Mouse (Mus musculus): Measurements from ENCODE around the gene Tead3. TPM values are rescaled to one million over a fixed set of nuclear protein-coding genes. Genes with fewer than 3 reads are reported as not detected.
"Not testable (repeated sequence)": the region's sequence is repeated elsewhere in the genome, so short reads cannot be mapped to it uniquely, and the experiment has no call there.

Tead3 gene
- polyA plus RNA-seq, 1 experiment from 2014 or later, result 1.4 TPM

- Histone ChIP-seq H3K9me3 (replicated peaks; ENCODE audit: control insufficient read depth, low read length, poor library complexity, severe bottlenecking) (no peaks in the 10 kb centered on the region), H3K36me3 (ENCODE audit: control insufficient read depth, insufficient read depth, low read length) (no peaks in the 10 kb centered on the region), H3K4me2 (ENCODE audit: low read length) (peak overlapping the region; percentile 51), H3K27me3 (ENCODE audit: control insufficient read depth, insufficient read depth, low read depth, low read length) (peaks cover 47% of the 10 kb centered on the region), H3K4me1 (ENCODE audit: control insufficient read depth, insufficient read depth, low read length) (peaks cover 17% of the 10 kb centered on the region), H3K27ac (ENCODE audit: low read length) (no peak overlapping the region), H3K4me3 (ENCODE audit: low read depth, low read length) (peak overlapping the region; percentile 22), H3K9ac (ENCODE audit: low read depth, low read length) (no peak overlapping the region; the same call in 1 of the 2 replicates)
- 2% methylated on average over 25 of the region's 25 CpGs for WGBS
- ATAC-seq, result no peak
Observed at GRCm38 (mm10) chr17:28362653-28363292, 12.2 kb upstream of the Tead3 start.

GRCm38 (mm10) chr17:28361921-28362652 lies 11.5 kb upstream of the Tead3 start:
- ATAC-seq, result no peak
- H3K4me3 ChIP-seq (ENCODE audit: low read depth, low read length), result peak overlapping the region; percentile 22

GRCm38 (mm10) chr17:28360531-28361277 lies 10.1 kb upstream of the Tead3 start:
- Histone ChIP-seq H3K4me3 (ENCODE audit: low read depth, low read length) (no peak overlapping the region), H3K9ac (ENCODE audit: low read depth, low read length) (no peak overlapping the region), H3K27ac (ENCODE audit: low read length) (no peak overlapping the region), H3K36me3 (ENCODE audit: control insufficient read depth, insufficient read depth, low read length) (no peaks in the 10 kb centered on the region), H3K4me1 (ENCODE audit: control insufficient read depth, insufficient read depth, low read length) (peaks cover 17% of the 10 kb centered on the region), H3K4me2 (ENCODE audit: low read length) (no peak overlapping the region), H3K27me3 (ENCODE audit: control insufficient read depth, insufficient read depth, low read depth, low read length) (peaks cover 47% of the 10 kb centered on the region), H3K9me3 (replicated peaks; ENCODE audit: control insufficient read depth, low read length, poor library complexity, severe bottlenecking) (no peaks in the 10 kb centered on the region)
- no peak for ATAC-seq
- 84% methylated on average over 9 of the region's 9 CpGs for WGBS

More at GRCm38 (mm10) chr17:28361921-28362652, 11.5 kb upstream of the Tead3 start:
- Histone ChIP-seq H3K36me3 (ENCODE audit: control insufficient read depth, insufficient read depth, low read length) (no peaks in the 10 kb centered on the region), H3K4me2 (ENCODE audit: low read length) (peak overlapping the region; percentile 51), H3K4me1 (ENCODE audit: control insufficient read depth, insufficient read depth, low read length) (peaks cover 17% of the 10 kb centered on the region), H3K9me3 (replicated peaks; ENCODE audit: control insufficient read depth, low read length, poor library complexity, severe bottlenecking) (no peaks in the 10 kb centered on the region), H3K27ac (ENCODE audit: low read length) (no peak overlapping the region), H3K9ac (ENCODE audit: low read depth, low read length) (no peak overlapping the region), H3K27me3 (ENCODE audit: control insufficient read depth, insufficient read depth, low read depth, low read length) (peaks cover 47% of the 10 kb centered on the region)
- 40% methylated on average over 11 of the region's 11 CpGs for WGBS

- WGBS, result 9% methylated on average over 23 of the region's 24 CpGs
- not testable (repeated sequence) for H3K9ac ChIP-seq (ENCODE audit: low read depth, low read length); H3K4me3 ChIP-seq (ENCODE audit: low read depth, low read length); H3K9me3 ChIP-seq (replicated peaks; ENCODE audit: control insufficient read depth, low read length, poor library complexity, severe bottlenecking); H3K4me1 ChIP-seq (ENCODE audit: control insufficient read depth, insufficient read depth, low read length); H3K27ac ChIP-seq (ENCODE audit: low read length); H3K36me3 ChIP-seq (ENCODE audit: control insufficient read depth, insufficient read depth, low read length); ATAC-seq; H3K4me2 ChIP-seq (ENCODE audit: low read length)
- peaks cover 30% of the 10 kb centered on the region for H3K27me3 ChIP-seq (ENCODE audit: control insufficient read depth, insufficient read depth, low read depth, low read length)
Observed at GRCm38 (mm10) chr17:28358576-28359261, 8.1 kb upstream of the Tead3 start.

- no peak overlapping the region for H3K9ac ChIP-seq (ENCODE audit: low read depth, low read length)
- no peak overlapping the region for H3K4me2 ChIP-seq (ENCODE audit: low read length)
- no peak for ATAC-seq
- no peaks in the 10 kb centered on the region for H3K36me3 ChIP-seq (ENCODE audit: control insufficient read depth, insufficient read depth, low read length)
- H3K27ac ChIP-seq (ENCODE audit: low read length), result no peak overlapping the region
- H3K4me1 ChIP-seq (ENCODE audit: control insufficient read depth, insufficient read depth, low read length), result peaks cover 4% of the 10 kb centered on the region; the same call in 1 of the 2 replicates
- no peak overlapping the region for H3K4me3 ChIP-seq (ENCODE audit: low read depth, low read length)
- H3K27me3 ChIP-seq (ENCODE audit: control insufficient read depth, insufficient read depth, low read depth, low read length), result peaks cover 33% of the 10 kb centered on the region
- H3K9me3 ChIP-seq (replicated peaks; ENCODE audit: control insufficient read depth, low read length, poor library complexity, severe bottlenecking), result no peaks in the 10 kb centered on the region
- WGBS, result 83% methylated on average over 12 of the region's 12 CpGs
Observed at GRCm38 (mm10) chr17:28355871-28356270, 5.3 kb upstream of the Tead3 start.

- Histone ChIP-seq H3K27ac (ENCODE audit: low read length) (no peak overlapping the region), H3K4me2 (ENCODE audit: low read length) (no peak overlapping the region), H3K9ac (ENCODE audit: low read depth, low read length) (no peak overlapping the region), H3K36me3 (ENCODE audit: control insufficient read depth, insufficient read depth, low read length) (no peaks in the 10 kb centered on the region), H3K27me3 (ENCODE audit: control insufficient read depth, insufficient read depth, low read depth, low read length) (peaks cover 12% of the 10 kb centered on the region), H3K4me1 (ENCODE audit: control insufficient read depth, insufficient read depth, low read length) (peaks cover 10% of the 10 kb centered on the region), H3K9me3 (replicated peaks; ENCODE audit: control insufficient read depth, low read length, poor library complexity, severe bottlenecking) (no peaks in the 10 kb centered on the region), H3K4me3 (ENCODE audit: low read depth, low read length) (no peak overlapping the region)
- WGBS, result 19% methylated on average over 11 of the region's 11 CpGs
- no peak for ATAC-seq
Observed at GRCm38 (mm10) chr17:28352018-28352417, 1.4 kb upstream of the Tead3 start.

- peak overlapping the region; percentile 57 for H3K4me3 ChIP-seq (ENCODE audit: low read depth, low read length)
- 4% methylated on average over 28 of the region's 29 CpGs for WGBS
- H3K27me3 ChIP-seq (ENCODE audit: control insufficient read depth, insufficient read depth, low read depth, low read length), result peaks cover 12% of the 10 kb centered on the region
- ATAC-seq, result 0 out of 2 replicates have a peak, but pooled peaks have one; percentile 9
- peaks cover 10% of the 10 kb centered on the region for H3K4me1 ChIP-seq (ENCODE audit: control insufficient read depth, insufficient read depth, low read length)
- H3K9ac ChIP-seq (ENCODE audit: low read depth, low read length), result peak overlapping the region; percentile 74
- no peaks in the 10 kb centered on the region for H3K9me3 ChIP-seq (replicated peaks; ENCODE audit: control insufficient read depth, low read length, poor library complexity, severe bottlenecking)
- H3K27ac ChIP-seq (ENCODE audit: low read length), result no peak overlapping the region
- H3K4me2 ChIP-seq (ENCODE audit: low read length), result peak overlapping the region; percentile 95
- no peaks in the 10 kb centered on the region for H3K36me3 ChIP-seq (ENCODE audit: control insufficient read depth, insufficient read depth, low read length)
Observed at GRCm38 (mm10) chr17:28351353-28351890, 805 bp upstream of the Tead3 start.

GRCm38 (mm10) chr17:28349901-28350465 lies 634 bp downstream of the Tead3 start:
- WGBS, result 0% methylated on average over 42 of the region's 54 CpGs
- Histone ChIP-seq H3K9me3 (replicated peaks; ENCODE audit: control insufficient read depth, low read length, poor library complexity, severe bottlenecking) (no peaks in the 10 kb centered on the region), H3K36me3 (ENCODE audit: control insufficient read depth, insufficient read depth, low read length) (no peaks in the 10 kb centered on the region), H3K9ac (ENCODE audit: low read depth, low read length) (peak overlapping the region; percentile 74), H3K4me3 (ENCODE audit: low read depth, low read length) (peak overlapping the region; percentile 57), H3K27me3 (ENCODE audit: control insufficient read depth, insufficient read depth, low read depth, low read length) (peaks cover 12% of the 10 kb centered on the region), H3K4me1 (ENCODE audit: control insufficient read depth, insufficient read depth, low read length) (peaks cover 10% of the 10 kb centered on the region), H3K27ac (ENCODE audit: low read length) (0 out of 2 replicates have a peak overlapping the region, but pooled peaks have one; percentile 39), H3K4me2 (ENCODE audit: low read length) (peak overlapping the region; percentile 95)
- ATAC-seq, result 0 out of 2 replicates have a peak, but pooled peaks have one; percentile 32

All from midbrain, embryonic 16.5 days (tissue).